Mouse (Mus musculus) hindlimb bud, embryonic 11.5 days (tissue): ENCODE measurements around the gene Sept11.

Experiments used
- DNase-seq: peaks from one replicate; pipeline ENCODE4 v3.0.0-alpha.2; 2012; ENCODE audit warnings: low read depth, low spot score; ENCODE audit errors: extremely low spot score

Sept11 gene

GRCm38 (mm10) chr5:93092857-93093622 is at the start of gene Sept11:
Gene Sept11 (plus strand): TSS chr5:93093437.
- DNase-seq = peak; percentile 81

- no peak for DNase-seq
These were observed 49.3 kb upstream of the Sept11 start for GRCm38 (mm10) chr5:93043688-93044583.

- DNase-seq = no peak
These were observed 48.5 kb upstream of the Sept11 start, which contains the start of gene Sowahb for GRCm38 (mm10) chr5:93044584-93045370. Gene Sowahb (minus strand): TSS chr5:93045022.

GRCm38 (mm10) chr5:93045371-93045714 is 47.9 kb upstream of the Sept11 start:
- no peak for DNase-seq

GRCm38 (mm10) chr5:93046306-93046845 is 46.9 kb upstream of the Sept11 start:
- DNase-seq = no peak

GRCm38 (mm10) chr5:93048481-93049240 is 44.6 kb upstream of the Sept11 start:
- DNase-seq = no peak

- DNase-seq = no peak
These were observed 43.3 kb upstream of the Sept11 start for GRCm38 (mm10) chr5:93049971-93050370.

- DNase-seq = no peak
These were observed 42.2 kb upstream of the Sept11 start for GRCm38 (mm10) chr5:93051041-93051440.

- no peak for DNase-seq
These were observed 41.3 kb upstream of the Sept11 start for GRCm38 (mm10) chr5:93051951-93052350.

GRCm38 (mm10) chr5:93053606-93054397 is 39.4 kb upstream of the Sept11 start:
- DNase-seq = no peak

- no peak for DNase-seq
These were observed 32.4 kb upstream of the Sept11 start for GRCm38 (mm10) chr5:93060865-93061264.

- no peak for DNase-seq
These were observed 15.4 kb upstream of the Sept11 start for GRCm38 (mm10) chr5:93077661-93078323.

GRCm38 (mm10) chr5:93079596-93079995 is 13.6 kb upstream of the Sept11 start:
- DNase-seq = no peak

GRCm38 (mm10) chr5:93085015-93085598 is 8.1 kb upstream of the Sept11 start:
- DNase-seq = no peak

GRCm38 (mm10) chr5:93085900-93086299 is 7.3 kb upstream of the Sept11 start:
- DNase-seq = no peak

- no peak for DNase-seq
These were observed 2.0 kb upstream of the Sept11 start for GRCm38 (mm10) chr5:93091266-93091665.

- no peak for DNase-seq
These were observed 973 bp upstream of the Sept11 start for GRCm38 (mm10) chr5:93092147-93092781.
